In genomic region chr11:6436442-6436841, GRCm38 (mm10) we compare ENCODE assay signal across 8 mouse cellular contexts. TPM values are rescaled to one million over a fixed set of nuclear protein-coding genes. Genes with fewer than 3 reads are reported as not detected.
DNase-seq lines count a peak whose midpoint lies in the region; ATAC-seq and TF ChIP-seq lines count a peak whose summit lies in the region.

No protein-coding gene starts in this region.

- 71% methylated on average over 8 of the region's 8 CpGs for WGBS in heart, adult 2 months
- WGBS in forebrain, embryonic 13.5 days = 75% methylated on average over 8 of the region's 8 CpGs
- 79% methylated on average over 8 of the region's 8 CpGs for WGBS in liver, adult 2 months

- no peaks in the 10 kb centered on the region for H3K36me3 ChIP-seq in heart, adult 2 months (ENCODE audit: control insufficient read depth, insufficient read depth, low read length)
- H3K36me3 ChIP-seq in forebrain, embryonic 13.5 days (ENCODE audit: poor library complexity, severe bottlenecking) = peaks cover 86% of the 10 kb centered on the region
- H3K36me3 ChIP-seq in liver, adult 2 months (ENCODE audit: control insufficient read depth, insufficient read depth, low read length) = peaks cover 31% of the 10 kb centered on the region

- no peak overlapping the region for H3K4me3 ChIP-seq in heart, adult 2 months
- H3K4me3 ChIP-seq in forebrain, embryonic 13.5 days = no peak overlapping the region
- no peak overlapping the region for H3K4me3 ChIP-seq in liver, adult 2 months (ENCODE audit: insufficient read depth, low read depth, low read length)

- no peak overlapping the region for H3K4me2 ChIP-seq in forebrain, embryonic 13.5 days

- peak; percentile 70 for TF ChIP-seq CTCF in heart, adult 2 months (IDR thresholded peaks at IDR 0.05)
- peak; percentile 95 for TF ChIP-seq CTCF in liver, adult 2 months (IDR thresholded peaks at IDR 0.05; ENCODE audit: low read depth, low read length)

- TF ChIP-seq POLR2A in heart, adult 2 months (IDR thresholded peaks at IDR 0.05; ENCODE audit: insufficient read depth, low read depth, low read length) = no peak
- TF ChIP-seq POLR2A in liver, adult 2 months (IDR thresholded peaks at IDR 0.05; ENCODE audit: extremely low read depth, insufficient read depth, low read length) = no peak

- H3K9me3 ChIP-seq in forebrain, embryonic 13.5 days (replicated peaks) = no peaks in the 10 kb centered on the region

- no peak for TF ChIP-seq EP300 in heart, adult 2 months (IDR thresholded peaks at IDR 0.05; ENCODE audit: insufficient read depth, low read depth, low read length)

- intact Hi-C loops in heart, adult 2 months (cut with DNase I) = no loop called here
- intact Hi-C loops in heart, postnatal 25 days (cut with DNase I) = no loop called here

- H3K9ac ChIP-seq in heart, adult 2 months (ENCODE audit: low read depth, low read length) = no peak overlapping the region
- no peak overlapping the region for H3K9ac ChIP-seq in forebrain, embryonic 13.5 days
- H3K9ac ChIP-seq in liver, adult 2 months (ENCODE audit: low read depth, low read length) = no peak overlapping the region

- DNase-seq in heart, adult 2 months = peak; percentile 41 to 49
- DNase-seq in heart, postnatal 25 days (ENCODE audit: low spot score) = no peak
- DNase-seq in A20 (ENCODE audit: low read depth, low spot score) (peak; percentile 58), adipocyte (ENCODE audit: low spot score) (peak; percentile 35)
- DNase-seq in liver, adult 2 months (ENCODE audit: extremely low read depth, low read depth, low spot score) = peak; percentile 34
- peak; percentile 65 for DNase-seq in thymus, postnatal 25 days

- no peaks in the 10 kb centered on the region for H3K4me1 ChIP-seq in heart, adult 2 months (ENCODE audit: control insufficient read depth, insufficient read depth, low read length)
- peaks cover 5% of the 10 kb centered on the region; the same call in 1 of the 2 replicates for H3K4me1 ChIP-seq in forebrain, embryonic 13.5 days
- no peaks in the 10 kb centered on the region for H3K4me1 ChIP-seq in liver, adult 2 months (ENCODE audit: control insufficient read depth, insufficient read depth, low read length)

- peaks cover 3% of the 10 kb centered on the region; the same call in 1 of the 2 replicates for H3K79me2 ChIP-seq in heart, adult 2 months (replicated peaks; ENCODE audit: control insufficient read depth, insufficient read depth, low read length)
- peaks cover 15% of the 10 kb centered on the region; the same call in 1 of the 2 replicates for H3K79me2 ChIP-seq in liver, adult 2 months (ENCODE audit: control insufficient read depth, insufficient read depth, low read length)

- 0 out of 2 replicates have a peak, but pooled peaks have one; percentile 45 for ATAC-seq in forebrain, embryonic 13.5 days
- peak; percentile 96 for ATAC-seq in monocyte, adult 5-6 weeks (replicated peaks; ENCODE audit: insufficient number of reproducible peaks, low FRiP score, low TSS enrichment, poor library complexity, severe bottlenecking)

- no peak overlapping the region for H3K27ac ChIP-seq in heart, adult 2 months
- H3K27ac ChIP-seq in forebrain, embryonic 13.5 days = no peak overlapping the region
- no peak overlapping the region for H3K27ac ChIP-seq in liver, adult 2 months (replicated peaks; ENCODE audit: insufficient read depth, low read depth, low read length)

- H3K27me3 ChIP-seq in heart, adult 2 months (ENCODE audit: control insufficient read depth, insufficient read depth, low read length) = no peaks in the 10 kb centered on the region
- H3K27me3 ChIP-seq in forebrain, embryonic 13.5 days = no peaks in the 10 kb centered on the region
- H3K27me3 ChIP-seq in liver, adult 2 months (ENCODE audit: control insufficient read depth, insufficient read depth, low read length) = no peaks in the 10 kb centered on the region

RNA-seq across cellular contexts. Expression of gene H2afv, which starts 7.8 kb away (rescaled TPM):
- total RNA-seq in heart, adult 2 months (2021) = 10 to 100 TPM; 75.8 to 80.8 TPM
- 46.3 and 59.2 TPM in 2 replicates for polyA plus RNA-seq in heart, adult 2 months (2012; rRNA removed)
- total RNA-seq in heart, postnatal 25 days (2021) = 10 to 100 TPM; 67.7 to 69.4 TPM
- polyA plus RNA-seq in forebrain, embryonic 13.5 days (2015; fragmentation: Nextera tagmentation; extraction: Ambion mirVana) = 942 and 1,061 TPM in 2 replicates
- total RNA-seq in liver, adult 2 months (2014; rRNA removed) = 35.8 and 44.4 TPM in 2 replicates
- 30.9 and 31.1 TPM in 2 replicates for polyA plus RNA-seq in liver, adult 2 months (2012; rRNA removed)
- 31.2 to 51.6 TPM (median 37.9 TPM) in 3 replicates for total RNA-seq in monocyte, adult 5-6 weeks (2017)

RNA-seq across cellular contexts. Expression of gene Ppia, which starts 21.2 kb away (rescaled TPM):
- total RNA-seq in heart, adult 2 months (2021) = 100 to 1,000 TPM; 304 to 328 TPM
- polyA plus RNA-seq in heart, adult 2 months (2012; rRNA removed) = 298 and 449 TPM in 2 replicates
- total RNA-seq in heart, postnatal 25 days (2021) = 100 to 1,000 TPM; 316 to 357 TPM
- 4,373 and 4,619 TPM in 2 replicates for polyA plus RNA-seq in forebrain, embryonic 13.5 days (2015; fragmentation: Nextera tagmentation; extraction: Ambion mirVana)
- 1,424 and 1,884 TPM in 2 replicates for total RNA-seq in liver, adult 2 months (2014; rRNA removed)
- 454 and 472 TPM in 2 replicates for polyA plus RNA-seq in liver, adult 2 months (2012; rRNA removed)
- total RNA-seq in monocyte, adult 5-6 weeks (2017) = 917 to 1,280 TPM (median 1,115 TPM) in 3 replicates

RNA-seq across cellular contexts. Expression of gene Purb, which starts 39.3 kb away (rescaled TPM):
- total RNA-seq in heart, adult 2 months (2021) = 10 to 100 TPM; 28.0 to 31.5 TPM
- polyA plus RNA-seq in heart, adult 2 months (2012; rRNA removed) = 5.0 and 9.3 TPM in 2 replicates
- 10 to 100 TPM; 34.4 to 36.8 TPM for total RNA-seq in heart, postnatal 25 days (2021)
- polyA plus RNA-seq in forebrain, embryonic 13.5 days (2015; fragmentation: Nextera tagmentation; extraction: Ambion mirVana) = 13.9 and 14.8 TPM in 2 replicates
- 11.2 and 12.6 TPM in 2 replicates for total RNA-seq in liver, adult 2 months (2014; rRNA removed)
- polyA plus RNA-seq in liver, adult 2 months (2012; rRNA removed) = 2.5 and 2.6 TPM in 2 replicates
- total RNA-seq in monocyte, adult 5-6 weeks (2017) = 67.4 to 82.3 TPM (median 75.6 TPM) in 3 replicates

RNA-seq across cellular contexts. Expression of gene Zmiz2, which starts 47.6 kb away (rescaled TPM):
- total RNA-seq in heart, adult 2 months (2021) = 10 to 100 TPM; 36.6 to 39.3 TPM
- polyA plus RNA-seq in heart, adult 2 months (2012; rRNA removed) = 26.2 and 35.7 TPM in 2 replicates
- 10 to 100 TPM; 38.5 to 39.0 TPM for total RNA-seq in heart, postnatal 25 days (2021)
- polyA plus RNA-seq in forebrain, embryonic 13.5 days (2015; fragmentation: Nextera tagmentation; extraction: Ambion mirVana) = 29.1 and 31.1 TPM in 2 replicates
- total RNA-seq in liver, adult 2 months (2014; rRNA removed) = 3.0 and 4.4 TPM in 2 replicates
- polyA plus RNA-seq in liver, adult 2 months (2012; rRNA removed) = 14.7 and 15.2 TPM in 2 replicates
- total RNA-seq in monocyte, adult 5-6 weeks (2017) = 11.9 to 27.0 TPM (median 16.3 TPM) in 3 replicates
